Mouse (Mus musculus): ENCODE measurements around the gene Gfra4.

DNA sequence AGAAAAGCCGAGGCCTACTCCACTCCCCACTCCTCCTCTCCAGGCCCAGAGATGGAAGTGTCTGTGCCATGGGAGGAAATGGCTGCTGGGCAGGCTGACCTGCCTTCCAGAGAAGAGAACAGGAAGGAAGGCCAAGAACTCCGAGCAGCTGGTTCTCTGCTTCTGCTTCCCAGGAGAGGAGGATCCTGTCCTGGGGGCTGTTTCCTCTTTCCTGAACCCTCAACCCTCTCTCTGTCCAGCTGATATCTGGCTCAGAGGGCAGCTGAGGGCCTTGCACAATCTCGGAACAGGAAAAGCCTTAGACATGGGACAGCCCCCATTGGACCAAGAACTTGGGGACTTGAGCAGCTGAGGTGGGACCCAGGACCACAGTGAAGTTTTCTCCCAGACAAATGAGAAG is 48.0 kb upstream of the Gfra4 start:
- TF ChIP-seq CTCF (IDR thresholded peaks at IDR 0.05; ENCODE audit: control insufficient read depth, insufficient read depth, insufficient replicate concordance, low read depth, low read length) (no peak), POLR2A (IDR thresholded peaks at IDR 0.05; ENCODE audit: control insufficient read depth, low read depth, low read length) (no peak)

Data from testis, adult 2 months (tissue).